ENCODE assay signal across 10 mouse cellular contexts in the genomic region with DNA sequence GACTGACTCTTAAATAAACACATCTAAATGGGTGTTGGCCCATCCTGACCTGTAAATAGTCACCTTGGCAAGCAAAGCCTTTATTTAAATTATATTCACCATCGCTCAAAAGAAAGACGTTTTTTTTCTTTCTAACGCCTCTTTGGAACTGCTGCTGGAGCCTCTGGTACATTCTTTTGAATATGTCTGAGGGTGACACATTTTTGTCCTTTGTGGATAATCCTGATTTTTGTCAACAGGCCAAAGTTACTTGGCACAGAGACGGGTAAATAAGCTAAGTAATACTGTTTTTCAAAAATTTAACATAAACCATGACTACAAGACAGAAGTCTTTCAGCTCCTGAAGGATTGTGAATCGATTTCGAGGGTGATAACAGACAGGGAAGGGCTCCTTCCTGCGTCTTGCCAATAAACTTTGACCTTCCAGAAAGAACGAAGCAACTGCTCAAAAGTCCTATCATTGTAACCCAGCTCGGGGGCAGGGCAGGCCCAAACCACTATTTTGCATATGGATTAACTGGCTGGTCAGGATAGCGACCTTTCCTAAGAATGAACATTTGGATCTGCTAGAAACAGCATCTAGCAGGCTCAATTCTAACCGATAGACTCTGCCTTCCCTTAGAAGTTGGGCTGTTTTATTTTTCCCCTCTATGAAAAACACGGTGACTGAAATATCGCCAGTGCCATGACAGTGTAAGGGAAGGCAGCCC. TPM values are rescaled to one million over a fixed set of nuclear protein-coding genes. Genes with fewer than 3 reads are reported as not detected.
DNase-seq lines count a peak whose midpoint lies in the region; ATAC-seq lines count a peak whose summit lies in the region.
"Had no signal": no experiment of that assay in that cellular context is flagged by ENCODE, and none has a peak within 500 bp of the region (broad histone marks: within the 10 kb centered on the region; RNA-seq: fewer than 3 reads in every experiment).

No protein-coding gene starts in this region.

- no peaks in the 10 kb centered on the region for H3K36me3 ChIP-seq in heart, embryonic 16.5 days (ENCODE audit: control insufficient read depth, insufficient read depth)
- no peaks in the 10 kb centered on the region for H3K36me3 ChIP-seq in neural tube, embryonic 14.5 days (ENCODE audit: control insufficient read depth, insufficient read depth, low read length)
- H3K36me3 ChIP-seq in hindbrain, embryonic 16.5 days (ENCODE audit: control insufficient read depth, insufficient read depth, low read length), result no peaks in the 10 kb centered on the region
- H3K36me3 ChIP-seq: limb, embryonic 12.5 days; neural tube, embryonic 12.5 days had no signal

- H3K27ac ChIP-seq in heart, embryonic 16.5 days (ENCODE audit: low read length), result peak overlapping the region; percentile 77
- 0 out of 2 replicates have a peak overlapping the region, but pooled peaks have one; percentile 12 for H3K27ac ChIP-seq in neural tube, embryonic 14.5 days (ENCODE audit: low read depth, low read length)
- H3K27ac ChIP-seq in hindbrain, embryonic 16.5 days (ENCODE audit: low read depth, low read length), result peak overlapping the region; percentile 37
- H3K27ac ChIP-seq: limb, embryonic 12.5 days; neural tube, embryonic 12.5 days had no signal

- DNase-seq in heart, postnatal 25 days (ENCODE audit: low spot score), result no peak
- no peak for DNase-seq in neural tube, embryonic 10.5 days (ENCODE audit: extremely low spot score, low spot score)
- no peak for DNase-seq in right cerebral cortex, adult 2 months (ENCODE audit: low spot score in 2 of 2)
- no peak for DNase-seq in kidney, postnatal 14 days

- no peak overlapping the region for H3K9ac ChIP-seq in heart, embryonic 16.5 days (ENCODE audit: low read length)
- no peak overlapping the region for H3K9ac ChIP-seq in neural tube, embryonic 14.5 days (replicated peaks; ENCODE audit: low read depth, low read length)
- H3K9ac ChIP-seq in hindbrain, embryonic 16.5 days (ENCODE audit: low read depth, low read length), result no peak overlapping the region
- H3K9ac ChIP-seq: limb, embryonic 12.5 days; neural tube, embryonic 12.5 days had no signal

- no peaks in the 10 kb centered on the region for H3K27me3 ChIP-seq in heart, embryonic 16.5 days (ENCODE audit: control insufficient read depth, insufficient read depth, low read length)
- H3K27me3 ChIP-seq in neural tube, embryonic 14.5 days (ENCODE audit: control insufficient read depth, insufficient read depth, low read length), result no peaks in the 10 kb centered on the region
- no peaks in the 10 kb centered on the region for H3K27me3 ChIP-seq in hindbrain, embryonic 16.5 days (replicated peaks; ENCODE audit: control insufficient read depth, insufficient read depth, low read length)
- H3K27me3 ChIP-seq: limb, embryonic 12.5 days; neural tube, embryonic 12.5 days had no signal

- intact Hi-C loops in heart, postnatal 25 days (cut with DNase I), result no loop called here

- H3K4me3 ChIP-seq in heart, embryonic 16.5 days (ENCODE audit: low read length), result no peak overlapping the region
- no peak overlapping the region for H3K4me3 ChIP-seq in neural tube, embryonic 14.5 days (ENCODE audit: low read depth, low read length)
- H3K4me3 ChIP-seq in hindbrain, embryonic 16.5 days (ENCODE audit: low read length), result no peak overlapping the region
- H3K4me3 ChIP-seq: limb, embryonic 12.5 days; neural tube, embryonic 12.5 days had no signal

- H3K4me1 ChIP-seq in heart, embryonic 16.5 days (ENCODE audit: control insufficient read depth, insufficient read depth, low read length), result peaks cover 30% of the 10 kb centered on the region
- H3K4me1 ChIP-seq in neural tube, embryonic 14.5 days (ENCODE audit: control insufficient read depth, insufficient read depth, low read length), result peaks cover 15% of the 10 kb centered on the region
- peaks cover 13% of the 10 kb centered on the region for H3K4me1 ChIP-seq in hindbrain, embryonic 16.5 days (ENCODE audit: control insufficient read depth, insufficient read depth, low read depth, low read length)

- no peak overlapping the region for H3K4me2 ChIP-seq in heart, embryonic 16.5 days (ENCODE audit: low read depth, low read length)
- H3K4me2 ChIP-seq in neural tube, embryonic 14.5 days (ENCODE audit: low read depth, low read length), result no peak overlapping the region
- no peak overlapping the region for H3K4me2 ChIP-seq in hindbrain, embryonic 16.5 days (ENCODE audit: low read length)
- H3K4me2 ChIP-seq: limb, embryonic 12.5 days; neural tube, embryonic 12.5 days had no signal

- no peak for ATAC-seq in heart, embryonic 16.5 days (replicated peaks; ENCODE audit: extremely low read depth, insufficient read depth, low FRiP score)
- ATAC-seq in neural tube, embryonic 14.5 days (ENCODE audit: low read depth), result no peak
- no peak for ATAC-seq in hindbrain, embryonic 16.5 days

- 60% methylated on average over 13 of the region's 13 CpGs for WGBS in heart, embryonic 16.5 days
- 34% methylated on average over 13 of the region's 13 CpGs for WGBS in neural tube, embryonic 14.5 days
- 31% methylated on average over 13 of the region's 13 CpGs for WGBS in hindbrain, embryonic 16.5 days

- H3K9me3 ChIP-seq in heart, embryonic 16.5 days (replicated peaks; ENCODE audit: control insufficient read depth, low read length), result no peaks in the 10 kb centered on the region
- H3K9me3 ChIP-seq in neural tube, embryonic 14.5 days (ENCODE audit: control insufficient read depth, low read length), result no peaks in the 10 kb centered on the region
- H3K9me3 ChIP-seq in hindbrain, embryonic 16.5 days (ENCODE audit: control insufficient read depth, low read length), result no peaks in the 10 kb centered on the region
- H3K9me3 ChIP-seq: limb, embryonic 12.5 days; neural tube, embryonic 12.5 days had no signal

RNA-seq across cellular contexts. Expression of gene Gna13, which starts 3.4 kb away (rescaled TPM):
- 20.7 and 21.6 TPM in 2 replicates for polyA plus RNA-seq in heart, embryonic 16.5 days (2015; fragmentation: Nextera tagmentation; extraction: Ambion mirVana)
- total RNA-seq in heart, postnatal 25 days (2021), result 10 to 100 TPM; 30.3 to 30.6 TPM
- 23.0 and 23.2 TPM in 2 replicates for polyA plus RNA-seq in neural tube, embryonic 14.5 days (2014; fragmentation: Nextera tagmentation; extraction: Ambion mirVana)
- 20.5 and 21.3 TPM in 2 replicates for polyA plus RNA-seq in hindbrain, embryonic 16.5 days (2015; fragmentation: Nextera tagmentation; extraction: Ambion mirVana)

RNA-seq across cellular contexts. Expression of gene 9930022D16Rik, which starts 54.5 kb away (rescaled TPM):
- not detected in 2 replicates for polyA plus RNA-seq in heart, embryonic 16.5 days (2015; fragmentation: Nextera tagmentation; extraction: Ambion mirVana)
- total RNA-seq in heart, postnatal 25 days (2021), result not detected
- not detected in 2 replicates for polyA plus RNA-seq in neural tube, embryonic 14.5 days (2014; fragmentation: Nextera tagmentation; extraction: Ambion mirVana)
- 0.07 TPM in 1 of 2 replicates, not detected in the other for polyA plus RNA-seq in hindbrain, embryonic 16.5 days (2015; fragmentation: Nextera tagmentation; extraction: Ambion mirVana)
- polyA plus RNA-seq: kidney, embryonic 14.5 days; limb, embryonic 12.5 days; neural tube, embryonic 12.5 days had no signal

Comparison
In these comparisons a context has a peak if more than half of its experiments do, and no peak if none do; other contexts are left out.
1. H3K27ac ChIP-seq: peak in every context shown above with its lines; median percentile 77 in heart, embryonic 16.5 days; 37 in hindbrain, embryonic 16.5 days; 12 in neural tube, embryonic 14.5 days.